Mouse (Mus musculus) left cerebral cortex, adult 2 months (tissue): ENCODE measurements around the gene Pcnp. TPM values are rescaled to one million over a fixed set of nuclear protein-coding genes. Genes with fewer than 3 reads are reported as not detected.
"Not testable (repeated sequence)": the region's sequence is repeated elsewhere in the genome, so short reads cannot be mapped to it uniquely, and the experiment has no call there.

ENCODE experiments used
- DNase-seq, 2 experiments: peaks; one replicate each; pipeline ENCODE4 v3.0.0; 2021 to 2022; ENCODE audit warnings: low spot score in 2 of 2, mixed read lengths in 1 of 2; ENCODE audit errors: extremely low spot score in 1 of 2
- H3K27ac ChIP-seq: fragments of 200-600 bp; 2 replicates; pipeline ENCODE4 v1.8.1; 2022
- H3K4me3 ChIP-seq: fragments of 200-600 bp; 2 replicates; pipeline ENCODE4 v1.8.1; 2022
- CTCF ChIP-seq: fragments of 200-600 bp; IDR thresholded peaks from 2 replicates; pipeline ENCODE4 v1.8.1; 2022; ENCODE audit warnings: antibody characterized with exemption, mild to moderate bottlenecking, moderate library complexity
- intact Hi-C: fragments of 180-260 bp; cut with DNase I; formaldehyde crosslinking; loops from one replicate; pipeline ENCODE4 v1.15.1; 2025
- microRNA-seq, 2 experiments: library from miRNA; unstranded; fragments of <30 nt; microRNA quantifications; one replicate each; pipeline ENCODE4 v1.2.0; 2021
- total RNA-seq, 2 experiments: library from RNA; stranded (reverse); gene quantifications; 2 replicates each; pipeline ENCODE4 v1.2.3; 2021

The Pcnp gene
- total RNA-seq, 2 experiments from 2014 or later: 164 to 167 TPM

DNA sequence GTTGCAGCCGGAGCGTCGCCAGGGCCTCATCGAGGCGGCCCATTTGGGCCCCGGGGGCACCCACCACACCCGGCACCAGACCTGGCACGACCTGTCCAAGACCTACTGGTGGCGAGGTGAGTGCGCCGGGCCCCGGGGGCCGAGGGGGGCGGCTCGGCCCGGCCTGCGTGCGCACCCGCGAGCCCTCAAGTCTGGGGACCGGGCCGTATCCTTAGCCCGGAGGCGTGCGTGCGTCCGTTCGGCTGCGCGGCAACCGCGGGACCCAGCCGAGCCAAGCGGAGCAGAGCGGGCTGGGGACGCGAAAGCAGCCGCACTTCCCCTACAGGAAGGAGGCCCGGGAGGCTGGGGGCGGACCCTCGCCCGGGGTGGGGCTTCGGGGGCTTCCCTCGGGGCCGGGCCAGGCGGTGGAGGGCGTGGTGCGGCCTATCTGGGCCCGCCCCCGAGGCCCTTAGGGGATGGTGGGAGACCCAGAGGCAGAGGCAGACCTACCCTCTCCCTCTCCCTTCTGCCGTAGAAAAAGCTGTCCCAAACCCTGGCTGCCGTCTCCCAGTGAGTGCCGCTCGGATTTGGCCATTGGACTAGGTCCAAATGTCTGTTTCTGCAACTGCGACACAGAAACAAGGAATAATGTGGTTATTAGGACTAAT is 55.2 kb downstream of the Pcnp start:
- intact Hi-C loops: loop anchor here (1.0 kb wide), 1 partner anchor 55 kb away; the partner anchor contains the start of gene Pcnp
- TF ChIP-seq CTCF: no peak
- DNase-seq: peak; percentile 83 to 87
- Histone ChIP-seq H3K4me3 (peak overlapping the region; percentile 98), H3K27ac (peak overlapping the region; percentile 93)

- peak within 1 kb of the TSS; percentile 98 for H3K4me3 ChIP-seq
- TF ChIP-seq CTCF: no peak; the same call in 1 of the 2 replicates
- H3K27ac ChIP-seq: peak within 1 kb of the TSS; percentile 93
- DNase-seq: peak; percentile 99 to 100
- intact Hi-C loops: loop anchor here (1.0 kb wide), 1 partner anchor 56 kb away; the partner anchor contains the start of gene Pcnp
Observed at GRCm38 (mm10) chr16:55973431-55974255, 55.9 kb downstream of the Pcnp start, which contains the start of gene Zbtb11. Zbtb11 (plus strand) TSS chr16:55973883.

GRCm38 (mm10) chr16:55972626-55973201 is 56.8 kb downstream of the Pcnp start:
- H3K27ac ChIP-seq: peak overlapping the region; percentile 80
- peak overlapping the region; percentile 98 for H3K4me3 ChIP-seq
- TF ChIP-seq CTCF: no peak
- intact Hi-C loops: no loop called here
- DNase-seq: no peak

GRCm38 (mm10) chr16:55971735-55972615 is 57.6 kb downstream of the Pcnp start:
- Histone ChIP-seq H3K27ac (no peak overlapping the region), H3K4me3 (no peak overlapping the region)
- TF ChIP-seq CTCF: no peak; the same call in 1 of the 2 replicates
- intact Hi-C loops: no loop called here
- no peak for DNase-seq

- intact Hi-C loops: no loop called here
- no peak for DNase-seq
- H3K4me3 ChIP-seq: no peak overlapping the region
- no peak overlapping the region for H3K27ac ChIP-seq
- no peak for TF ChIP-seq CTCF
Observed at GRCm38 (mm10) chr16:55970416-55970815, 59.1 kb downstream of the Pcnp start.

DNA sequence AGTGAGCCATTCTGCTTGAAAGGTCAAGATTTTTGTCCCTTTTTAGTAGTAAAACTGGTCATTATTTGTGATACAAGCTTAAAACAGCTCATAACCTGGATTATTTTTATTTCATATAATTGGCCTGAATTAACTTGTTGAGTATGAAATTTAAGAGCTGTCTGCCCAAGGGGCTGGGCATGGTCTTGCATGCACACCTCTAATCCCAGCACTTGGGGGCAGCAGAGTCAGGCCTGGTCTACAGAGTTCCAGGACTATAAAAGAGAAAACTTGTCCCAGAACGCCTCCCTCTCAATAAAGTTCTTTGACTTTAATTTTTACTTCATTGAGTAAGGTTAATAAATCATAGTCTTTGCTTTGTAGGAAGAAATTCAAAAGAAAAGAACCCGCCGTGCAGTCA is 60.4 kb downstream of the Pcnp start:
- H3K4me3 ChIP-seq: no peak overlapping the region
- DNase-seq: no peak
- TF ChIP-seq CTCF: peak; percentile 67
- H3K27ac ChIP-seq: no peak overlapping the region
- intact Hi-C loops: no loop called here

GRCm38 (mm10) chr16:55967221-55967620 is 62.3 kb downstream of the Pcnp start:
- peak overlapping the region; percentile 90 for H3K4me3 ChIP-seq
- no peak for TF ChIP-seq CTCF
- no peak for DNase-seq
- no peak overlapping the region for H3K27ac ChIP-seq
- intact Hi-C loops: loop anchor here (2.0 kb wide), 1 partner anchor 32 kb away; the partner anchor contains the start of gene Cep97

DNA sequence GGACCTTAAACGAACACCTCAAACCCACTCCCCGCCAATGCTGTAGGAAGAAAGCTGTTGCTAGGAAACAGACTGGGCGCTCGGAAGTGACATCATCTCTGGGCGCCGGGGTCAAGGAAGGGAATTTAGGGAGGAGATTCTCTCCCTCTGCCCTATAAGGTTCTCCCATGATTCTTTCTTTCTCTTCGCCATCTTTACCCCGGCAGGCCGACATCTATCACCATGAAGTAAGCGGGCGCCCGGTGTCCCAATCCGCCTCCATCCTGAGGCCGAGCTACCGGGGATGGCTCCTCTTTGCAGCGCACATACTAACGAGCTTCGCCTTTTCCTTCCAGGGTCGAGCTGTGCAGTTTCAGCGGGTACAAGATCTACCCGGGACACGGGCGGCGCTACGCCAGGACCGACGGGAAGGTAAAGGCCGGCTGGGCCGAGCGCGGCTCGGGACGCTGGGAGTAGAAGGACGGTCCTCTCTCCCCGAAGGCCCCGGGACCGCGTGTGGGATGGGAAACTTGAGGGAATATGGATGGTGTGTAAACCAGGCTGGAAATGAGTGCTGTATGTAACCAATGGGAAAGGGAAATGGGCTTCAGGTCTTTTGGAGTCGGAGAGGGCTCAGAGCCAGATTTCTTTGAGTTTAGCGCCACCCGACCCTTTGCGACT is 63.2 kb downstream of the Pcnp start, which contains the start of gene Rpl24:
TSS of gene Rpl24 (plus strand) at position 64 of the 660 bp plus-strand sequence.
- no peak for TF ChIP-seq CTCF
- DNase-seq: peak; percentile 96 to 98
- intact Hi-C loops: loop anchor here (2.0 kb wide), 1 partner anchor 32 kb away; the partner anchor contains the start of gene Cep97
- peak within 1 kb of the TSS; percentile 91 for H3K27ac ChIP-seq
- H3K4me3 ChIP-seq: peak within 1 kb of the TSS; percentile 90

DNA sequence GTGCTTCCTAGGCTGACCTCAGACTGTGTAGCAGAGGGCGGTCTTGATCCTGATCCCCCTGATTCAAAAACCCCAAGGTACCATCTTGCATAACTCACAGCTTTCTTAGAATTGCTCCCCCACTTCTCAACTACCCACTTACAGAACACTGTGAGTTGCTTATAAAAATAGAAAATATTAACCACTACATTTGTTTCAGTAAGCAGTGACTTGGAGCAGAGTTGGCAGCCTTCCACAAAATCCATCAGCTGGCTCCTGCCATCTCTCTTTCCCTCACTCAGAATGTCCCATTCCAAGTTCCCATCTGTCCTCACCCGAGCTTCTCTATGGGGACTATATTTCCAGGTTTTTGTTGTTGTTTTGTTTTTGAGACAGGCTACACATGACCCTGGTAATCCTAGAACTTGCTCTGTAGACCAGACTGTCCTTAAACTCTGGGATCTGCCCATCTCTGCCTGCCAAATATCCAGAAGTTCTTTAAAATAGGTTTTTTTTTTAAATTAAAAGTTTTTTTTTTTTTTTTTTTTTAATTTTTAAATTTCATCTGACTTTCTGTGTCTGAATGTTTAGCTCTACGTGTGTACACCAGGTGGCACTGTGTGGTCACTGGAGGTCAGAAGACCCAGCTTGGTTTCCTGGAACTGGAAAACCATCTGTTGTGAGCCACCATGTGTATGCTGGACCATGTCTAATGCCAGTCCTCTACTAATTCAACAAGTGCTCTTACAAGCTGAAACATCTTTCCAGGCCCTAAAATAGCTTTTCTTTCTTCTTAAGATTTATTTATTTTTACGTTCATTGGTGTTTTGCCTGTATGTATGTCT is 65.2 kb downstream of the Pcnp start:
- intact Hi-C loops: no loop called here
- TF ChIP-seq CTCF: peak; percentile 42
- DNase-seq: peak in 1 of 2 experiments; percentile 35
- no peak overlapping the region for H3K4me3 ChIP-seq
- peak overlapping the region; percentile 66; the same call in 1 of the 2 replicates for H3K27ac ChIP-seq

GRCm38 (mm10) chr16:55963068-55963467 is 66.5 kb downstream of the Pcnp start:
- DNase-seq, intact Hi-C loops, H3K4me3 ChIP-seq, H3K27ac ChIP-seq: not testable (repeated sequence)

Small RNAs within 50 kb of the gene (microRNA-seq; reads per million reads assigned to microRNA genes)
- gene Gm24047: 0 reads per million in 2 experiments

Other genes starting within 250 kb of the Pcnp start
- 1 to 10 TPM; 4.8 to 5.3 TPM for gene Nfkbiz, start 190.8 kb downstream of the Pcnp start, total RNA-seq
- 10 to 100 TPM in 1 of 2 experiments, 1 to 10 TPM in 1; 9.4 to 10.9 TPM for gene Nxpe3, start 134.5 kb downstream of the Pcnp start, total RNA-seq
- 10 to 100 TPM; 12.6 to 13.1 TPM for gene Cep97, start 94.9 kb downstream of the Pcnp start, total RNA-seq
- gene Rpl24, start 63.5 kb downstream of the Pcnp start, total RNA-seq: 100 to 1,000 TPM; 376 to 411 TPM
- 10 to 100 TPM; 50.3 to 54.9 TPM for gene Zbtb11, start 55.9 kb downstream of the Pcnp start, total RNA-seq
- 10 to 100 TPM in 1 of 2 experiments, 1 to 10 TPM in 1; 9.6 to 10.2 TPM for gene Trmt10c, start 8.1 kb upstream of the Pcnp start, total RNA-seq
- gene Senp7, start 18.6 kb upstream of the Pcnp start, total RNA-seq: 10 to 100 TPM; 41.7 to 44.4 TPM
- gene Impg2, start 174.6 kb upstream of the Pcnp start, total RNA-seq: 1 to 10 TPM in 1 of 2 experiments, under 1 TPM in 1; 0.93 to 1.1 TPM